Mouse (Mus musculus): Measurements from ENCODE around the gene Ccdc28a.

Ccdc28a gene

GRCm38 (mm10) chr10:18200656-18201055, 34.1 kb downstream of the Ccdc28a start:
- Histone ChIP-seq H3K4me3 (replicated peaks; ENCODE audit: low read length) (no peak overlapping the region), H3K4me1 (replicated peaks; ENCODE audit: low read depth, low read length) (peaks cover 32% of the 10 kb centered on the region), H3K27me3 (ENCODE audit: insufficient read depth, low read length) (no peaks in the 10 kb centered on the region), H3K9me3 (ENCODE audit: low read length) (peaks cover 23% of the 10 kb centered on the region), H3K36me3 (ENCODE audit: insufficient read depth, low read length) (no peaks in the 10 kb centered on the region)
- TF ChIP-seq POU5F1 (IDR thresholded peaks at IDR 0.05; ENCODE audit: borderline replicate concordance, low read length) (no peak), CTCF (conservative IDR thresholded peaks at IDR 0.05; ENCODE audit: low read length) (no peak), NANOG (IDR thresholded peaks at IDR 0.05; ENCODE audit: borderline replicate concordance, low read length) (no peak)

- Histone ChIP-seq H3K4me1 (replicated peaks; ENCODE audit: low read depth, low read length) (peaks cover 31% of the 10 kb centered on the region), H3K27me3 (ENCODE audit: insufficient read depth, low read length) (no peaks in the 10 kb centered on the region), H3K36me3 (ENCODE audit: insufficient read depth, low read length) (no peaks in the 10 kb centered on the region), H3K9me3 (ENCODE audit: low read length) (peaks cover 23% of the 10 kb centered on the region), H3K4me3 (replicated peaks; ENCODE audit: low read length) (no peak overlapping the region)
- TF ChIP-seq POU5F1 (IDR thresholded peaks at IDR 0.05; ENCODE audit: borderline replicate concordance, low read length) (no peak), CTCF (conservative IDR thresholded peaks at IDR 0.05; ENCODE audit: low read length) (no peak), NANOG (IDR thresholded peaks at IDR 0.05; ENCODE audit: borderline replicate concordance, low read length) (no peak)
Measured at GRCm38 (mm10) chr10:18199919-18200318, 34.9 kb downstream of the Ccdc28a start.

- Histone ChIP-seq H3K4me1 (replicated peaks; ENCODE audit: low read depth, low read length) (peaks cover 31% of the 10 kb centered on the region), H3K4me3 (replicated peaks; ENCODE audit: low read length) (no peak overlapping the region), H3K36me3 (ENCODE audit: insufficient read depth, low read length) (no peaks in the 10 kb centered on the region), H3K27me3 (ENCODE audit: insufficient read depth, low read length) (peaks cover 8% of the 10 kb centered on the region; the same call in 1 of the 2 replicates), H3K9me3 (ENCODE audit: low read length) (peaks cover 23% of the 10 kb centered on the region)
- TF ChIP-seq POU5F1 (IDR thresholded peaks at IDR 0.05; ENCODE audit: borderline replicate concordance, low read length) (no peak), NANOG (IDR thresholded peaks at IDR 0.05; ENCODE audit: borderline replicate concordance, low read length) (no peak), CTCF (conservative IDR thresholded peaks at IDR 0.05; ENCODE audit: low read length) (no peak)
Measured at GRCm38 (mm10) chr10:18198286-18199015, 36.3 kb downstream of the Ccdc28a start.

GRCm38 (mm10) chr10:18197206-18197979, 37.4 kb downstream of the Ccdc28a start:
- TF ChIP-seq CTCF (conservative IDR thresholded peaks at IDR 0.05; ENCODE audit: low read length) = peak; percentile 73
- no peak for TF ChIP-seq POU5F1 (IDR thresholded peaks at IDR 0.05; ENCODE audit: borderline replicate concordance, low read length)
- peaks cover 23% of the 10 kb centered on the region for H3K9me3 ChIP-seq (ENCODE audit: low read length)
- H3K27me3 ChIP-seq (ENCODE audit: insufficient read depth, low read length) = peaks cover 9% of the 10 kb centered on the region; the same call in 1 of the 2 replicates
- H3K36me3 ChIP-seq (ENCODE audit: insufficient read depth, low read length) = no peaks in the 10 kb centered on the region
- H3K4me3 ChIP-seq (replicated peaks; ENCODE audit: low read length) = no peak overlapping the region
- H3K4me1 ChIP-seq (replicated peaks; ENCODE audit: low read depth, low read length) = peaks cover 34% of the 10 kb centered on the region

GRCm38 (mm10) chr10:18194737-18195141, 40.1 kb downstream of the Ccdc28a start:
- TF ChIP-seq CTCF (conservative IDR thresholded peaks at IDR 0.05; ENCODE audit: low read length) = no peak
- TF ChIP-seq POU5F1 (IDR thresholded peaks at IDR 0.05; ENCODE audit: borderline replicate concordance, low read length) = no peak
- no peak for TF ChIP-seq NANOG (IDR thresholded peaks at IDR 0.05; ENCODE audit: borderline replicate concordance, low read length)
- H3K4me1 ChIP-seq (replicated peaks; ENCODE audit: low read depth, low read length) = peaks cover 29% of the 10 kb centered on the region
- H3K36me3 ChIP-seq (ENCODE audit: insufficient read depth, low read length) = no peaks in the 10 kb centered on the region
- H3K4me3 ChIP-seq (replicated peaks; ENCODE audit: low read length) = no peak overlapping the region
- peaks cover 13% of the 10 kb centered on the region for H3K9me3 ChIP-seq (ENCODE audit: low read length)
- peaks cover 20% of the 10 kb centered on the region; the same call in 1 of the 2 replicates for H3K27me3 ChIP-seq (ENCODE audit: insufficient read depth, low read length)

- Histone ChIP-seq H3K4me3 (replicated peaks; ENCODE audit: low read length) (no peak overlapping the region), H3K36me3 (ENCODE audit: insufficient read depth, low read length) (no peaks in the 10 kb centered on the region), H3K9me3 (ENCODE audit: low read length) (peaks cover 9% of the 10 kb centered on the region), H3K4me1 (replicated peaks; ENCODE audit: low read depth, low read length) (peaks cover 29% of the 10 kb centered on the region), H3K27me3 (ENCODE audit: insufficient read depth, low read length) (peaks cover 20% of the 10 kb centered on the region; the same call in 1 of the 2 replicates)
- no peak for TF ChIP-seq POU5F1 (IDR thresholded peaks at IDR 0.05; ENCODE audit: borderline replicate concordance, low read length)
Measured at GRCm38 (mm10) chr10:18194156-18194555, 40.6 kb downstream of the Ccdc28a start.

GRCm38 (mm10) chr10:18193221-18193620, 41.6 kb downstream of the Ccdc28a start:
- Histone ChIP-seq H3K27me3 (ENCODE audit: insufficient read depth, low read length) (peaks cover 20% of the 10 kb centered on the region; the same call in 1 of the 2 replicates), H3K36me3 (ENCODE audit: insufficient read depth, low read length) (no peaks in the 10 kb centered on the region), H3K4me1 (replicated peaks; ENCODE audit: low read depth, low read length) (peaks cover 29% of the 10 kb centered on the region), H3K4me3 (replicated peaks; ENCODE audit: low read length) (no peak overlapping the region), H3K9me3 (ENCODE audit: low read length) (peaks cover under 1% of the 10 kb centered on the region; the same call in 1 of the 2 replicates)
- TF ChIP-seq POU5F1 (IDR thresholded peaks at IDR 0.05; ENCODE audit: borderline replicate concordance, low read length) (no peak), NANOG (IDR thresholded peaks at IDR 0.05; ENCODE audit: borderline replicate concordance, low read length) (no peak), CTCF (conservative IDR thresholded peaks at IDR 0.05; ENCODE audit: low read length) (no peak)

GRCm38 (mm10) chr10:18191706-18192105, 43.1 kb downstream of the Ccdc28a start:
- no peaks in the 10 kb centered on the region for H3K9me3 ChIP-seq (ENCODE audit: low read length)
- H3K4me1 ChIP-seq (replicated peaks; ENCODE audit: low read depth, low read length) = peaks cover 30% of the 10 kb centered on the region
- H3K27me3 ChIP-seq (ENCODE audit: insufficient read depth, low read length) = peaks cover 20% of the 10 kb centered on the region; the same call in 1 of the 2 replicates
- H3K36me3 ChIP-seq (ENCODE audit: insufficient read depth, low read length) = no peaks in the 10 kb centered on the region
- TF ChIP-seq CTCF (conservative IDR thresholded peaks at IDR 0.05; ENCODE audit: low read length) (no peak), NANOG (IDR thresholded peaks at IDR 0.05; ENCODE audit: borderline replicate concordance, low read length) (no peak), POU5F1 (IDR thresholded peaks at IDR 0.05; ENCODE audit: borderline replicate concordance, low read length) (no peak)
- no peak overlapping the region for H3K4me3 ChIP-seq (replicated peaks; ENCODE audit: low read length)
